Mouse (Mus musculus): ENCODE data around the gene Gm20896.
"Not testable (repeated sequence)": the region's sequence is repeated elsewhere in the genome, so short reads cannot be mapped to it uniquely, and the experiment has no call there.

Gene Gm20896

DNA sequence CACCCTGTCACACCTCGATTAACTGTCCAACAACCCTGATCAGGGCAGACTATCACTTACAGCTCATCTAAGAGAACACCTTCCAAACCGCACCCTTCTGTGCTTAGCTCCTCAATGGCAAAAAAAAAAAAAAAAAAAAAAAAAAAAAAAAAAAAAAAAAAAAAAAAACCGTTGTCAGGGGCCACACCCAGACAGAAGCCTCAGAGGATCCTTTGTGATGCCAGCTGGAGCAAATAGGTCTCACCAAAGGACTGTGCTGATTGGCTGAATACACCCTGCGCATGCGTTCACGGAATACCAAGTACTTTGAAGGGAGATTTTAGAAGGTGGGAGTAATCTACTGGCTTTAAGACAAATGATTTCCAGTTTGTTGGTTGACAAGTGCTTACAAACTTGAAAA is at the start of gene Gm20896:
Gene Gm20896 (minus strand): TSS at position 101 of the 400 bp plus-strand sequence.
- DNase-seq (ENCODE audit: low spot score) = not testable (repeated sequence)

All from c-Kit-positive CD71-positive TER-119-positive erythroid progenitor cells, embryonic 14.5 days (primary cell).